Mouse (Mus musculus): ENCODE measurements around the gene Nf2.

DNA sequence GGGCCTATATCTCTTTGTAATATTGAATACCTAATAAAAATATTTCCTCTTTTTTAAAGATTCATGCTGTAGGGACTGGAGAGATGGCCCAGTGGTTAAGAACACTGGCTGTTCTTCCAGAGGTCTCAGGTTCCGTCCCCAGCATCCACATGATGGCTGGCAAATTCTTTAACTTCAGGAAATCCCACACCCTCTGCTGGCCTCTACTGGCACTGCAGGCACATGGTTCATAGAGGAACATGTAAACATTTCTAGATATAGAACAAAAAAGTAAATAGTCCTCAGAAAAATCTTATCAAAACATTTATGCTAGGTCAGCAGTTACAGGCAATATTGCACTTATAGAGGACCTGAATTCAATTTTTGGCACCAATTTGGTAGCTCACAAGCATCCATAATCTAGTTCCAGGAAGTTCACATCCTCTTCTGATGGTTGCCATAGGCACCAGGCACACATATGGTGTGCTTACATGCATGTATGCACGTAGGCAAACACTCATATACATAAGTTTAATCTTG lies 36.1 kb upstream of the Nf2 start:
- no peak for TF ChIP-seq POLR2A (IDR thresholded peaks at IDR 0.05; ENCODE audit: low read depth, low read length)
- TF ChIP-seq CTCF (IDR thresholded peaks at IDR 0.05; ENCODE audit: extremely low read depth, insufficient read length, insufficient replicate concordance, low read depth, low read length) = peak; percentile 64; the same call in 1 of the 2 replicates
